Comparison of ENCODE assay signal across 9 mouse cellular contexts in genomic region chr5:134687187-134687586, GRCm38 (mm10). TPM values are rescaled to one million over a fixed set of nuclear protein-coding genes. Genes with fewer than 3 reads are reported as not detected.
DNase-seq lines count a peak whose midpoint lies in the region; ATAC-seq and TF ChIP-seq lines count a peak whose summit lies in the region.
"Had no signal": no experiment of that assay in that cellular context is flagged by ENCODE, and none has a peak within 500 bp of the region (broad histone marks: within the 10 kb centered on the region; RNA-seq: fewer than 3 reads in every experiment).

No protein-coding gene starts in this region.

- peak overlapping the region; percentile 97 for H3K4me2 ChIP-seq in kidney, embryonic 15.5 days
- peak overlapping the region; percentile 65 for H3K4me2 ChIP-seq in embryonic facial prominence, embryonic 14.5 days (ENCODE audit: low read depth, low read length)
- peak overlapping the region; percentile 86 for H3K4me2 ChIP-seq in hindbrain, embryonic 12.5 days (replicated peaks)
- peak overlapping the region; percentile 87 for H3K4me2 ChIP-seq in midbrain, embryonic 16.5 days (ENCODE audit: low read length)

- H3K36me3 ChIP-seq in kidney, embryonic 15.5 days: peaks cover 28% of the 10 kb centered on the region
- H3K36me3 ChIP-seq in kidney, adult 2 months (ENCODE audit: control insufficient read depth, insufficient read depth, low read length): no peaks in the 10 kb centered on the region
- H3K36me3 ChIP-seq in embryonic facial prominence, embryonic 14.5 days (ENCODE audit: control insufficient read depth, insufficient read depth, low read length): peaks cover 34% of the 10 kb centered on the region
- H3K36me3 ChIP-seq in hindbrain, embryonic 12.5 days: peaks cover 36% of the 10 kb centered on the region
- H3K36me3 ChIP-seq in midbrain, embryonic 16.5 days (ENCODE audit: control insufficient read depth, insufficient read depth, low read length): peaks cover 14% of the 10 kb centered on the region
- H3K36me3 ChIP-seq: G1E had no signal

- H3K9ac ChIP-seq in kidney, embryonic 15.5 days: no peak overlapping the region
- H3K9ac ChIP-seq in embryonic facial prominence, embryonic 14.5 days (ENCODE audit: low read depth, low read length): 0 out of 2 replicates have a peak overlapping the region, but pooled peaks have one; percentile 83
- H3K9ac ChIP-seq in hindbrain, embryonic 12.5 days: peak overlapping the region; percentile 91
- peak overlapping the region; percentile 93 for H3K9ac ChIP-seq in midbrain, embryonic 16.5 days (ENCODE audit: low read depth, low read length)

- H3K27me3 ChIP-seq in kidney, embryonic 15.5 days: no peaks in the 10 kb centered on the region
- H3K27me3 ChIP-seq in kidney, adult 2 months (replicated peaks; ENCODE audit: control insufficient read depth, insufficient read depth, low read length): no peaks in the 10 kb centered on the region
- H3K27me3 ChIP-seq in embryonic facial prominence, embryonic 14.5 days (replicated peaks; ENCODE audit: control insufficient read depth, insufficient read depth, low read length): no peaks in the 10 kb centered on the region
- no peaks in the 10 kb centered on the region for H3K27me3 ChIP-seq in hindbrain, embryonic 12.5 days
- H3K27me3 ChIP-seq in midbrain, embryonic 16.5 days (ENCODE audit: control insufficient read depth, insufficient read depth, low read depth, low read length): no peaks in the 10 kb centered on the region

- no peak overlapping the region for H3K27ac ChIP-seq in kidney, embryonic 15.5 days
- H3K27ac ChIP-seq in kidney, adult 2 months (ENCODE audit: insufficient read depth, low read depth, low read length): no peak overlapping the region
- H3K27ac ChIP-seq in embryonic facial prominence, embryonic 14.5 days (replicated peaks; ENCODE audit: low read depth, low read length): no peak overlapping the region
- no peak overlapping the region for H3K27ac ChIP-seq in hindbrain, embryonic 12.5 days
- H3K27ac ChIP-seq in midbrain, embryonic 16.5 days (ENCODE audit: low read length): no peak overlapping the region

- no peak for DNase-seq in kidney, adult 2 months
- no peak for DNase-seq in embryonic facial prominence, embryonic 14.5 days (ENCODE audit: low spot score)
- no peak for DNase-seq in natural killer cell, adult 2 months (ENCODE audit: low spot score in 2 of 2)
- no peak for DNase-seq in cerebellum, postnatal 4 days (ENCODE audit: low spot score in 2 of 2)
- no peak for DNase-seq in thymus, postnatal 0 days (ENCODE audit: low spot score)

- no peak for TF ChIP-seq POLR2A in kidney, adult 2 months (IDR thresholded peaks at IDR 0.05; ENCODE audit: low read depth, low read length)

- no peak for ATAC-seq in kidney, embryonic 15.5 days (replicated peaks; ENCODE audit: low FRiP score)
- ATAC-seq in embryonic facial prominence, embryonic 14.5 days (ENCODE audit: low read depth): no peak
- ATAC-seq in hindbrain, embryonic 12.5 days (ENCODE audit: low FRiP score): no peak
- no peak for ATAC-seq in midbrain, embryonic 16.5 days

- H3K9me3 ChIP-seq in kidney, embryonic 15.5 days (replicated peaks): no peaks in the 10 kb centered on the region
- no peaks in the 10 kb centered on the region for H3K9me3 ChIP-seq in embryonic facial prominence, embryonic 14.5 days (ENCODE audit: control insufficient read depth, low read length)
- H3K9me3 ChIP-seq in hindbrain, embryonic 12.5 days (replicated peaks): no peaks in the 10 kb centered on the region
- no peaks in the 10 kb centered on the region for H3K9me3 ChIP-seq in midbrain, embryonic 16.5 days (replicated peaks; ENCODE audit: control insufficient read depth, low read length, poor library complexity, severe bottlenecking)
- H3K9me3 ChIP-seq: G1E had no signal

- peaks cover 14% of the 10 kb centered on the region for H3K4me1 ChIP-seq in kidney, embryonic 15.5 days
- H3K4me1 ChIP-seq in kidney, adult 2 months (ENCODE audit: control insufficient read depth, insufficient read depth, low read length): no peaks in the 10 kb centered on the region
- H3K4me1 ChIP-seq in embryonic facial prominence, embryonic 14.5 days (ENCODE audit: control insufficient read depth, insufficient read depth, low read length): no peaks in the 10 kb centered on the region; the same call in 1 of the 2 replicates
- peaks cover 22% of the 10 kb centered on the region for H3K4me1 ChIP-seq in hindbrain, embryonic 12.5 days
- peaks cover 15% of the 10 kb centered on the region for H3K4me1 ChIP-seq in midbrain, embryonic 16.5 days (ENCODE audit: control insufficient read depth, insufficient read depth, low read length)

- H3K4me3 ChIP-seq in kidney, embryonic 15.5 days (replicated peaks): peak overlapping the region; percentile 92
- no peak overlapping the region for H3K4me3 ChIP-seq in kidney, adult 2 months (ENCODE audit: insufficient read depth, low read depth, low read length)
- peak overlapping the region; percentile 81 for H3K4me3 ChIP-seq in embryonic facial prominence, embryonic 14.5 days (ENCODE audit: low read depth, low read length)
- peak overlapping the region; percentile 87 for H3K4me3 ChIP-seq in hindbrain, embryonic 12.5 days
- peak overlapping the region; percentile 92 for H3K4me3 ChIP-seq in midbrain, embryonic 16.5 days (ENCODE audit: low read depth, low read length)

- no peak for TF ChIP-seq CTCF in kidney, adult 2 months (conservative IDR thresholded peaks at IDR 0.05; ENCODE audit: insufficient read depth, insufficient read length, low read depth, low read length)

- WGBS in kidney, embryonic 15.5 days: 85% methylated on average over 1 of the region's 1 CpGs
- WGBS in kidney, adult 2 months: 97% methylated on average over 1 of the region's 1 CpGs
- 92% methylated on average over 1 of the region's 1 CpGs for WGBS in embryonic facial prominence, embryonic 14.5 days
- WGBS in hindbrain, embryonic 12.5 days: 86% methylated on average over 1 of the region's 1 CpGs
- WGBS in midbrain, embryonic 16.5 days: 81% methylated on average over 1 of the region's 1 CpGs

RNA-seq across cellular contexts. Expression of gene Limk1, which starts 1.2 kb away (rescaled TPM):
- 4.9 and 5.9 TPM in 2 replicates for polyA plus RNA-seq in kidney, embryonic 15.5 days (2015; fragmentation: Nextera tagmentation; extraction: Ambion mirVana)
- polyA plus RNA-seq in kidney, adult 2 months (2012; rRNA removed): 7.3 and 7.9 TPM in 2 replicates
- polyA plus RNA-seq in embryonic facial prominence, embryonic 14.5 days (2014; fragmentation: Nextera tagmentation; extraction: Ambion mirVana): 6.2 and 8.5 TPM in 2 replicates
- 19.5 and 20.9 TPM in 2 replicates for polyA plus RNA-seq in hindbrain, embryonic 12.5 days (2016; fragmentation: Nextera tagmentation; extraction: Ambion mirVana)
- 17.8 and 20.1 TPM in 2 replicates for polyA plus RNA-seq in midbrain, embryonic 16.5 days (2015; fragmentation: Nextera tagmentation; extraction: Ambion mirVana)
- 2.8 and 3.8 TPM in 2 replicates for polyA plus RNA-seq in thymus, postnatal 0 days (2015; fragmentation: Nextera tagmentation; extraction: Ambion mirVana)

RNA-seq across cellular contexts. Expression of gene Eif4h, which starts 47.9 kb away (rescaled TPM):
- polyA plus RNA-seq in kidney, embryonic 15.5 days (2015; fragmentation: Nextera tagmentation; extraction: Ambion mirVana): 435 and 459 TPM in 2 replicates
- 192 and 218 TPM in 2 replicates for polyA plus RNA-seq in kidney, adult 2 months (2012; rRNA removed)
- 365 and 410 TPM in 2 replicates for polyA plus RNA-seq in embryonic facial prominence, embryonic 14.5 days (2014; fragmentation: Nextera tagmentation; extraction: Ambion mirVana)
- polyA plus RNA-seq in hindbrain, embryonic 12.5 days (2016; fragmentation: Nextera tagmentation; extraction: Ambion mirVana): 397 and 418 TPM in 2 replicates
- 321 and 329 TPM in 2 replicates for polyA plus RNA-seq in midbrain, embryonic 16.5 days (2015; fragmentation: Nextera tagmentation; extraction: Ambion mirVana)
- 385 and 414 TPM in 2 replicates for polyA plus RNA-seq in thymus, postnatal 0 days (2015; fragmentation: Nextera tagmentation; extraction: Ambion mirVana)

RNA-seq across cellular contexts. Expression of gene Eln, which starts 59.9 kb away (rescaled TPM):
- polyA plus RNA-seq in kidney, embryonic 15.5 days (2015; fragmentation: Nextera tagmentation; extraction: Ambion mirVana): 81.4 and 99.6 TPM in 2 replicates
- polyA plus RNA-seq in kidney, adult 2 months (2012; rRNA removed): 23.6 and 30.8 TPM in 2 replicates
- polyA plus RNA-seq in embryonic facial prominence, embryonic 14.5 days (2014; fragmentation: Nextera tagmentation; extraction: Ambion mirVana): 152 and 188 TPM in 2 replicates
- polyA plus RNA-seq in hindbrain, embryonic 12.5 days (2016; fragmentation: Nextera tagmentation; extraction: Ambion mirVana): 7.2 and 10.1 TPM in 2 replicates
- 10.0 and 12.1 TPM in 2 replicates for polyA plus RNA-seq in midbrain, embryonic 16.5 days (2015; fragmentation: Nextera tagmentation; extraction: Ambion mirVana)
- 12.4 and 96.1 TPM in 2 replicates for polyA plus RNA-seq in thymus, postnatal 0 days (2015; fragmentation: Nextera tagmentation; extraction: Ambion mirVana)
- polyA plus RNA-seq: G1E had no signal
